Mouse (Mus musculus) lung, embryonic 14.5 days (tissue): Measurements from ENCODE around the gene Bcl11b. TPM values are rescaled to one million over a fixed set of nuclear protein-coding genes. Genes with fewer than 3 reads are reported as not detected.

Experiments
- ATAC-seq: fragments of 200-750 bp; cut with Nextera tagmentation; 2 replicates; pipeline ENCODE4 v1.8.0; 2017; ENCODE audit warnings: mild to moderate bottlenecking, moderate TSS enrichment, moderate library complexity; ENCODE audit not compliant: insufficient read depth
- DNase-seq: peaks from one replicate; pipeline ENCODE4 v3.0.0-alpha.2; 2015
- H3K27ac ChIP-seq: fragments of 300-500 bp; sonication (generic); 2 replicates; pipeline ENCODE4 v1.5.1; 2014; ENCODE audit warnings: low read depth, mild to moderate bottlenecking, moderate library complexity
- H3K27me3 ChIP-seq: fragments of 300-500 bp; sonication (generic); 2 replicates; pipeline ENCODE4 v1.6.1; 2014; ENCODE audit warnings: low read length, control low read depth; ENCODE audit not compliant: insufficient read depth
- H3K36me3 ChIP-seq: fragments of 300-500 bp; sonication (generic); 2 replicates; pipeline ENCODE4 v1.6.1; 2014; ENCODE audit warnings: control low read depth; ENCODE audit not compliant: insufficient read depth
- H3K4me1 ChIP-seq: fragments of 300-500 bp; sonication (generic); 2 replicates; pipeline ENCODE4 v1.6.1; 2014; ENCODE audit warnings: antibody characterized with exemption, control low read depth; ENCODE audit not compliant: insufficient read depth
- H3K4me2 ChIP-seq: fragments of 300-500 bp; sonication (generic); 2 replicates; pipeline ENCODE4 v1.6.1; 2014; ENCODE audit warnings: mild to moderate bottlenecking
- H3K4me3 ChIP-seq: fragments of 300-500 bp; sonication (generic); 2 replicates; pipeline ENCODE4 v1.5.1; 2014; ENCODE audit warnings: low read depth, low read length
- H3K9ac ChIP-seq: fragments of 300-500 bp; sonication (generic); 2 replicates; pipeline ENCODE4 v1.6.1; 2014
- H3K9me3 ChIP-seq: fragments of 300-500 bp; sonication (generic); 2 replicates; pipeline ENCODE4 v1.6.1; 2016; ENCODE audit warnings: low read depth, low read length, control low read depth
- CTCF ChIP-seq: IDR thresholded peaks from 2 replicates; pipeline ENCODE4 v1.5.1; 2016; ENCODE audit warnings: antibody characterized with exemption, low read depth
- WGBS: fragments of 180-500 bp; shearing (Covaris S2); extraction: QIAGEN DNeasy Blood & Tissue Kit; methylation state at CpG from one replicate; pipeline ENCODE4 v1.1.7; 2014; 5-methylcytosine and 5-hydroxymethylcytosine counted together
- polyA plus RNA-seq: library from polyadenylated mRNA; unstranded; fragments of >200 nt; fragmentation: Nextera tagmentation; extraction: Ambion mirVana; gene quantifications from 2 replicates; pipeline ENCODE4 v1.2.1, GENCODE M21; 2014

Gene Bcl11b
- polyA plus RNA-seq, 1 experiment from 2014 or later: 4.4 TPM

DNA sequence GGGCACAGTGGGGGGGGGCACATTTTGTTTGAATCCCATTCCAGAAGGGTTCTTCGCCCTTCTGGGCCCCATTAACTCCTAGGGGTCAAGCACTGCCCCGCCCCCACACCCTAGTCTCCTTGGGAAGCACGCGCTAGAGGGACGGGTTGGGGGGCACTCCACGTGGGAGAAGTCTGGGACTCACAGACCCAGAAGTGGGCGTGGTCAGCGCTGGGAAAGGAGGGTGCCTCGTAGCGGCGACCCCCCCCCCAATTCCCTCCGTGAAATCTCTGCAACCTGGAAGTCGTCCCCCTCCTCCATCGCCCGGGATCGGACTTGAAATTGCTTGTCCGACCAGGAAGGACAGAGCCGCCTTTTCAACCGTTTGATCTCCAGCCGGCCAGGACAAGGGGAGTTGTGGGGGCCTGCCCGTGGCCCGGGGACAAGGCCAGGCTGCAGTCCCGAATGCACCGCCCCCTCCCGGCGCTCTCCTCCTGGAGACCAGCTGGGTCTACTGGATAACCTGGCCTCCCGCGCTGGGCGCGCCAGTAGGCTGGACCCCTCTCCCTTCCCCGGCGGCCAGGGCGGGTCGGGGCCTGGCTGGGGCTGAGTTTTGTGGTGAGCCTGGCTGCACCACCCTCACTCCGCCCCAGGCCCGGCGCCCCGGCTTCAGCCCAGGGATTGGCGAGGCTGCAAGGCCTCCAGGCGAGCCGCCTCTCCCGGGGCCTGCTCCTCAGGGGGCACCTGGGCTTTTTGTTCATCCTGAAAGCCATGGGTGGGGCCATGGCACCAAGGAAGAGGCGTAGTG, 1.5 kb upstream of the Bcl11b start:
- Histone ChIP-seq H3K4me1 (peaks cover 3% of the 10 kb centered on the region; the same call in 1 of the 2 replicates), H3K9me3 (no peaks in the 10 kb centered on the region), H3K4me3 (peak overlapping the region; percentile 75), H3K36me3 (no peaks in the 10 kb centered on the region), H3K9ac (peak overlapping the region; percentile 18; the same call in 1 of the 2 replicates), H3K27me3 (peaks cover 53% of the 10 kb centered on the region), H3K4me2 (peak overlapping the region; percentile 95), H3K27ac (no peak overlapping the region)
- DNase-seq (peak; percentile 43), ATAC-seq (peak; percentile 19; the same call in 1 of the 2 replicates)
- under 1% methylated on average over 42 of the region's 43 CpGs for WGBS
- TF ChIP-seq CTCF: peak; percentile 30; the same call in 1 of the 2 replicates

DNA sequence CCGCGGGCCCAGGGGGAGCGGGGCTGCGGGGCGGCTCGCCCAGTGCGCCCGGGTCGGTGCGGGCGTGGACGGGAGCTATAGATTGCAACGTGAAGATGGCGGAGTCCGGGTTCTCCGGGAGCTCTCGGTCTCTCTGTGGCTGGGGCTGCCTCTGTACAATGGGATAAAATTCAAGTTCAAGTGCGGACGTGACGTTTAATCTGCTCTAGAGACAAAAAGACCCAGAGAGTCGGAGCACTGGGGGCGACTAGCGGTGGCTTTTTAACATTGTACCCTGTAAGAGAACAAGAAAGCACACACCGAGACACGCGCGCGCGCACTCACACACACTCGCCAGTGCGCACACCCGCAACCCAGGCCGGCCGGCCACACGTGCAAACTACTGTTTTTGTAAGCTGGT, 526 bp upstream of the Bcl11b start:
- ATAC-seq: peak; percentile 74
- Histone ChIP-seq H3K4me2 (peak overlapping the region; percentile 95), H3K9me3 (no peaks in the 10 kb centered on the region), H3K27me3 (peaks cover 59% of the 10 kb centered on the region), H3K27ac (peak overlapping the region; percentile 90), H3K4me3 (peak overlapping the region; percentile 75), H3K9ac (peak overlapping the region; percentile 71), H3K36me3 (no peaks in the 10 kb centered on the region), H3K4me1 (peaks cover 3% of the 10 kb centered on the region; the same call in 1 of the 2 replicates)
- under 1% methylated on average over 35 of the region's 35 CpGs for WGBS
- peak; percentile 97 for DNase-seq
- peak; percentile 70 for TF ChIP-seq CTCF

DNA sequence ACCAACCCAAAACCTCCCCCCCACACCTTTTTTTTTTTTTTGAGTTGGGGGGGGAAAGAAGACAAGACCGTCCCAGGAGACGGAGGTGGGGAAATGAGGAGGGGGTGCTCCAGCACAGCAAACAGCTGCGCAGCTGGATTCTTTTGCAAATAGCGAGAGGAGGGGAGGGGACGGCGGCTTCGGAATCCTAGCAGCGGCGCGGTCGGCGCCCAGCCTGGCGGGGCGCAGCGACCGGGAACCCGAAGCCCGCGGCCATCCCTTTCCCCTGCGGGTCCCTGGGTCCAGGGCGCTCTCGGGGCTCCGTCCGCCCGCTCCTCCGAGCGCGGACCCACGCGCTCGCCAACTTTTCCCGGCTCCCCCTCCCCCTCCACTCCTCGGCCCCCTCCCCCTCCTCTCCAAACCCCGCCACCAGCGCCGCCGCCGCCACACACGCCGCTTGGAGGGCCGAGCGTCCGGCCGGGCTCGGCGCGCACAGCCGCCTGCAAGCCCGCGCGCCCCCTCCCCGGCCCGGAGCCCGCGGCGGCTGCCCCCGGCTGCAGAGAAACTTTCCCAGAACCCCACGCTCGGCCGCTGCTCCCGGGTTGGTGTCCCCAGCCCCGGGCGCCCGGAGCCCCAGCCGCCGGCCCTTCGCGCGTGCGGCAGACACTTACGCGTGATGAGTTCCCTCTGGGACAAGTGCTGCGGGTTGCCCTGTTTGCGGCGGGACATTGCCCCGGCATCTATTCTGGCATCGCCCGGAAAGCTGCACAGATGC, 789 bp downstream of the Bcl11b start:
- peak overlapping the region; percentile 95 for H3K4me2 ChIP-seq
- TF ChIP-seq CTCF: no peak
- H3K36me3 ChIP-seq: no peaks in the 10 kb centered on the region
- H3K27me3 ChIP-seq: peaks cover 59% of the 10 kb centered on the region
- whole genome bisulfite sequencing: 1% methylated on average over 72 of the region's 78 CpGs
- peak; percentile 18; the same call in 1 of the 2 replicates for ATAC-seq
- no peaks in the 10 kb centered on the region for H3K9me3 ChIP-seq
- peak overlapping the region; percentile 24; the same call in 1 of the 2 replicates for H3K27ac ChIP-seq
- H3K4me3 ChIP-seq: peak overlapping the region; percentile 75
- peaks cover 3% of the 10 kb centered on the region; the same call in 1 of the 2 replicates for H3K4me1 ChIP-seq
- peak overlapping the region; percentile 71 for H3K9ac ChIP-seq
- DNase-seq: peak; percentile 70

DNA sequence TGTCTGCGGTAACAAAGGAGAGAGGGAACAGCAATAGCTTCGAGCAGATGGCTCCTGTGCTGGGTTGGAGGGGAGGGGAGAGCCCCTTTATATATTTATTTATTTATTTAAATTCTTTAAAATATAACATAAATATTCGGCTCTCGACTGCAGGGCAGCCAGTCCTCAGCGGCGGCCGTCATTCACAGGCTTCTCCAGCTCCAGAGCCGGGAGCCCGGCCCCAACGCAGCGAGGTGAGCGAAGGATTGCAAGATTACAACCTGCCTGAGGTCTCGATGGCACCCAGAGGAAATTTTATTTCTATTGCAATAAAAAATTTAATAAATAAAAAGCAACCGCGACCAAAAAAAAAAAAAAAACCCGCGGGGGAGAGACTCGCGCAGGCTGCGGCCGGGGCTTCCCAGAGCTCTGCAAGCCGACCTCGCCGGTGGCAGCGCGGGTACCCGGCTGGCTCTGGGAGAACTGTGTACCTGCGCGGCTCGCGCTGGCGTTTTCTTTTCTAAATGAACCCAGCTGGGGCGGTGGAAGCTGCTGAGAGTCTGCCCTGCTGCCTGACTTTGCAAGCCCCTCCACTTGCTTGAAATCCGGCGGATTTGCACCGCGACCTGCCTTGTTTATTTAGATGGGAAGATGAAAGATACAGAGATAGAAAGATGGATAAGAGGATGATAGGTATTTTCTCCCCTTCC, 1.6 kb downstream of the Bcl11b start:
- no peak for ATAC-seq
- Histone ChIP-seq H3K4me1 (peaks cover 3% of the 10 kb centered on the region; the same call in 1 of the 2 replicates), H3K4me3 (peak overlapping the region; percentile 75), H3K9me3 (no peaks in the 10 kb centered on the region), H3K27ac (no peak overlapping the region), H3K9ac (peak overlapping the region; percentile 71; the same call in 1 of the 2 replicates), H3K27me3 (peaks cover 61% of the 10 kb centered on the region), H3K36me3 (no peaks in the 10 kb centered on the region), H3K4me2 (peak overlapping the region; percentile 95)
- no peak for TF ChIP-seq CTCF
- peak; percentile 55 for DNase-seq
- WGBS: 2% methylated on average over 37 of the region's 37 CpGs

DNA sequence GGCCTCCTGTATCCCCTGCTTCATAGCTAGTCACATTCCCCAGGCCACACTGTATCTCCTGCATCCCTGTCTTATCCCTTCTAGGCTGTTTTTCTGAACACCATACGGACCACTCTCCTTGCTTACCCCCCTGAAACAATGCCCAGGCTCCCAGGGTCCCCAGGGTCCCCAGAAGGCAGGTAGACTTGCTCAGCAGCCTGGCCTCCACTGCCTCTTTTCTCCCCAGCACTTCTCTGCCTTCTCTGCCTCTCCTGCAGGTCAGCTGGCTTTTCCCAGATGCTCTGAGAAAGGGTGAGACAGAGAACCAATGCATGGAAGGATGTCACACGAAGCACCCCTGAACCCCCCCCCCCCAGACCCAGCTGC, 2.7 kb downstream of the Bcl11b start:
- WGBS: 23% methylated on average over 2 of the region's 2 CpGs
- DNase-seq (no peak), ATAC-seq (no peak)
- Histone ChIP-seq H3K4me2 (peak overlapping the region; percentile 95), H3K27me3 (peaks cover 58% of the 10 kb centered on the region), H3K9ac (no peak overlapping the region), H3K36me3 (no peaks in the 10 kb centered on the region), H3K4me1 (peaks cover under 1% of the 10 kb centered on the region; the same call in 1 of the 2 replicates), H3K4me3 (no peak overlapping the region), H3K27ac (no peak overlapping the region), H3K9me3 (no peaks in the 10 kb centered on the region)
- no peak for TF ChIP-seq CTCF

DNA sequence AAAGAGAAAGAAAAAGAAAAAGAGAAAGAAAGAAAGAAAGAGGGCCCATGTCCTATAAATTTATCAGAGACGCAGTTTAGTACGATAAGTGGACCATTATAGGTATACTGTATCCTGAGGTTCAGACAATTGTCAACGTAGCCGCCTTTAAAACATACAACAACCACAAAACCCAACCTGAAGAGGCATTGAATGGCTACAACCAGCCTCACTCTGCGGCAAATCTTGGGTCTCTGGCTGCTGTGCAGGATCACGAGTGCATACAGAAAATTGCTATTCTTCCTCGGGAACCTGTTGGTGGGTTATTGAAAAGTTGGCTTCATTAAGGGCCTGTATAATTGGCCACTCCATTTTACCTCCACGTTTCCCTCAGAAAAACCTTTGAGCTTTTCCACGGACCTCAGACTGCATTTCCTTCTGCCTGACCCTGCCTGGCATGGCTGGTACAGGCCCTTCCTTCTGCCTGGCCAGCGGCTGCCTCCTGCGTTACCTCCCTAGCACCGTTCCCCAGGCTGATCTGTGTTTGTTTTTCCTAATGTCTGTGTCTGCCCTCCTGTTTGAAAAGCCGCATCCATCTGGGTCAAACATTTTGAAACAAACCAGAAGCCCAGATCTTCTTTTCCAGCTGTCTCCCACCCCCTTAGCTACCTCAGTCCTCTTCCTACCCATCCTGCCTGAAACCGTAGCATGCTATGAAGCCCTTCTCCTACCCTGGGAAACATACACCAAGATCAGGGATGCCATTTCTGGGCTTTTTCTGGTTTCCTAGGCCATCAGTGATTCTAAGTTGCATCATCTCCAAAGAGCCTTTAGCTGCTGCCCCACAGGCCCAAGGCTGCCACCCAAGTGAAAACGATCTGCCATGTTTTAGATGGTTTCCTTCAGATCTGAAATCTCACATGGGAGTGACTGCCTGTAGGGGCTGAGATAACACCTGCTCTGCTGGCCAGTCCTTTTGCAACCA, 3.4 kb downstream of the Bcl11b start:
- Histone ChIP-seq H3K4me1 (no peaks in the 10 kb centered on the region; the same call in 1 of the 2 replicates), H3K36me3 (no peaks in the 10 kb centered on the region), H3K27ac (no peak overlapping the region), H3K9me3 (no peaks in the 10 kb centered on the region), H3K27me3 (peaks cover 58% of the 10 kb centered on the region), H3K4me2 (no peak overlapping the region), H3K9ac (no peak overlapping the region), H3K4me3 (no peak overlapping the region)
- WGBS: 66% methylated on average over 15 of the region's 15 CpGs
- ATAC-seq: no peak
- DNase-seq: no peak
- no peak for TF ChIP-seq CTCF
